In genomic region chr7:18715546-18715945, GRCm38 (mm10) we compare ENCODE assay signal across 27 mouse cellular contexts. TPM values are rescaled to one million over a fixed set of nuclear protein-coding genes. Genes with fewer than 3 reads are reported as not detected.
DNase-seq lines count a peak whose midpoint lies in the region; ATAC-seq and TF ChIP-seq lines count a peak whose summit lies in the region.
"Had no signal": no experiment of that assay in that cellular context is flagged by ENCODE, and none has a peak within 500 bp of the region (broad histone marks: within the 10 kb centered on the region; RNA-seq: fewer than 3 reads in every experiment).

No protein-coding gene starts in this region.

- H3K9ac ChIP-seq in kidney, embryonic 16.5 days (replicated peaks; ENCODE audit: low read length) = no peak overlapping the region
- H3K9ac ChIP-seq: embryonic facial prominence, embryonic 15.5 days; forebrain, postnatal 0 days; hindbrain, embryonic 14.5 days; intestine, embryonic 15.5 days had no signal

- H3K4me2 ChIP-seq in kidney, embryonic 16.5 days (replicated peaks; ENCODE audit: low read depth, low read length) = no peak overlapping the region
- H3K4me2 ChIP-seq: embryonic facial prominence, embryonic 15.5 days; hindbrain, embryonic 14.5 days; intestine, embryonic 15.5 days; liver, embryonic 11.5 days had no signal

- TF ChIP-seq CTCF in kidney, adult 2 months (conservative IDR thresholded peaks at IDR 0.05; ENCODE audit: insufficient read depth, insufficient read length, low read depth, low read length) = no peak
- TF ChIP-seq CTCF in lung, adult 2 months (IDR thresholded peaks at IDR 0.05; ENCODE audit: insufficient read depth, low read length) = no peak

- H3K36me3 ChIP-seq in kidney, adult 2 months (ENCODE audit: control insufficient read depth, insufficient read depth, low read length) = no peaks in the 10 kb centered on the region
- no peaks in the 10 kb centered on the region for H3K36me3 ChIP-seq in kidney, embryonic 16.5 days (ENCODE audit: insufficient read depth, low read length)
- H3K36me3 ChIP-seq: embryonic facial prominence, embryonic 15.5 days; intestine, embryonic 15.5 days; limb, embryonic 10.5 days had no signal

- no peaks in the 10 kb centered on the region for H3K4me1 ChIP-seq in kidney, adult 2 months (ENCODE audit: control insufficient read depth, insufficient read depth, low read length)
- H3K4me1 ChIP-seq in kidney, embryonic 16.5 days (ENCODE audit: insufficient read depth, low read length) = no peaks in the 10 kb centered on the region
- H3K4me1 ChIP-seq in lung, adult 2 months (ENCODE audit: control insufficient read depth, insufficient read depth, low read length) = no peaks in the 10 kb centered on the region
- H3K4me1 ChIP-seq: embryonic facial prominence, embryonic 15.5 days; intestine, embryonic 15.5 days; limb, embryonic 10.5 days had no signal

- intact Hi-C loops in gastrocnemius, postnatal 14 days (cut with DNase I; ENCODE audit: low total_unique reads) = no loop called here

- no peaks in the 10 kb centered on the region for H3K27me3 ChIP-seq in kidney, adult 2 months (replicated peaks; ENCODE audit: control insufficient read depth, insufficient read depth, low read length)
- no peaks in the 10 kb centered on the region for H3K27me3 ChIP-seq in kidney, embryonic 16.5 days (ENCODE audit: insufficient read depth, low read length)
- H3K27me3 ChIP-seq: embryonic facial prominence, embryonic 15.5 days; intestine, embryonic 15.5 days had no signal

- 51% methylated on average over 4 of the region's 4 CpGs for WGBS in kidney, adult 2 months
- WGBS in kidney, embryonic 16.5 days = 65% methylated on average over 4 of the region's 4 CpGs
- WGBS in lung, adult 2 months = 42% methylated on average over 4 of the region's 4 CpGs

- ATAC-seq in kidney, embryonic 16.5 days (ENCODE audit: low FRiP score, low TSS enrichment) = no peak
- ATAC-seq: activated CD4-positive, CD25-positive, alpha-beta regulatory T cell, adult 4 months; CD4-positive, CD25-positive, alpha-beta regulatory T cell, adult 4 months; forebrain, postnatal 0 days; intestine, embryonic 15.5 days had no signal

- no peak overlapping the region for H3K27ac ChIP-seq in kidney, adult 2 months (ENCODE audit: insufficient read depth, low read depth, low read length)
- no peak overlapping the region for H3K27ac ChIP-seq in kidney, embryonic 16.5 days (ENCODE audit: low read length)
- H3K27ac ChIP-seq: embryonic facial prominence, embryonic 15.5 days; hindbrain, embryonic 14.5 days; intestine, embryonic 15.5 days; limb, embryonic 10.5 days had no signal

- H3K4me3 ChIP-seq in kidney, adult 2 months (ENCODE audit: insufficient read depth, low read depth, low read length) = no peak overlapping the region
- H3K4me3 ChIP-seq in kidney, embryonic 16.5 days (ENCODE audit: low read length) = no peak overlapping the region
- no peak overlapping the region for H3K4me3 ChIP-seq in lung, adult 2 months (replicated peaks; ENCODE audit: extremely low read depth, low read depth, low read length)
- H3K4me3 ChIP-seq: embryonic facial prominence, embryonic 15.5 days; intestine, embryonic 15.5 days; limb, embryonic 10.5 days had no signal

- no peak for TF ChIP-seq POLR2A in kidney, adult 2 months (IDR thresholded peaks at IDR 0.05; ENCODE audit: low read depth, low read length)
- TF ChIP-seq POLR2A in lung, adult 2 months (IDR thresholded peaks at IDR 0.05; ENCODE audit: borderline replicate concordance, extremely low read depth, low read depth, low read length) = no peak

- peak; percentile 7 for DNase-seq in gastrocnemius, postnatal 14 days
- no peak for DNase-seq in gastrocnemius, adult 18-20 months (ENCODE audit: low spot score)
- DNase-seq in kidney, adult 2 months = peak; percentile 21
- DNase-seq in lung, postnatal 14 days = peak; percentile 7
- DNase-seq in lung, adult 2 months = no peak
- peak; percentile 12 to 31 for DNase-seq in kidney, postnatal 4 days
- DNase-seq in thymus, postnatal 25 days = no peak
- DNase-seq: adrenal gland, postnatal 10 days; cerebellum, adult 11 months; cerebellum, postnatal 10 days; forebrain, postnatal 0 days; retina, postnatal 1 day had no signal

- no peaks in the 10 kb centered on the region for H3K9me3 ChIP-seq in kidney, embryonic 16.5 days (ENCODE audit: low read length)
- H3K9me3 ChIP-seq: embryonic facial prominence, embryonic 15.5 days; intestine, embryonic 15.5 days; limb, embryonic 10.5 days had no signal

RNA-seq across cellular contexts. Expression of gene Psg22, which starts 2.3 kb away (rescaled TPM):
- total RNA-seq in gastrocnemius, postnatal 14 days (2021) = not detected
- not detected for total RNA-seq in gastrocnemius, adult 18-20 months (2021)
- polyA plus RNA-seq in kidney, adult 2 months (2012; rRNA removed) = 0.19 TPM in 1 of 2 replicates, not detected in the other
- polyA plus RNA-seq in kidney, embryonic 16.5 days (2015; fragmentation: Nextera tagmentation; extraction: Ambion mirVana) = not detected in 2 replicates
- polyA plus RNA-seq in lung, adult 2 months (2012; rRNA removed) = not detected in 2 replicates
- total RNA-seq: adrenal gland, postnatal 10 days; ES-E14; forebrain, postnatal 0 days; left cerebral cortex, adult 18-20 months had no signal
- polyA plus RNA-seq: activated CD4-positive, CD25-positive, alpha-beta regulatory T cell, adult 4 months; CD4-positive, CD25-positive, alpha-beta regulatory T cell, adult 4 months; embryonic facial prominence, embryonic 15.5 days; forebrain, postnatal 0 days; gonadal fat pad, adult 2 months; heart, embryonic 16.5 days; hindbrain, embryonic 14.5 days; intestine, embryonic 15.5 days; limb, embryonic 10.5 days; liver, embryonic 11.5 days; lung, embryonic 16.5 days; stomach, embryonic 16.5 days had no signal

RNA-seq across cellular contexts. Expression of gene Psg20, which starts 29.6 kb away (rescaled TPM):
- not detected for total RNA-seq in gastrocnemius, postnatal 14 days (2021)
- not detected for total RNA-seq in gastrocnemius, adult 18-20 months (2021)
- not detected in 2 replicates for polyA plus RNA-seq in kidney, adult 2 months (2012; rRNA removed)
- polyA plus RNA-seq in kidney, embryonic 16.5 days (2015; fragmentation: Nextera tagmentation; extraction: Ambion mirVana) = not detected in 2 replicates
- polyA plus RNA-seq in lung, adult 2 months (2012; rRNA removed) = not detected in 2 replicates
- total RNA-seq: adrenal gland, postnatal 10 days; ES-E14; forebrain, postnatal 0 days; left cerebral cortex, adult 18-20 months had no signal
- polyA plus RNA-seq: activated CD4-positive, CD25-positive, alpha-beta regulatory T cell, adult 4 months; CD4-positive, CD25-positive, alpha-beta regulatory T cell, adult 4 months; forebrain, postnatal 0 days; gonadal fat pad, adult 2 months; heart, embryonic 16.5 days; hindbrain, embryonic 14.5 days; intestine, embryonic 15.5 days; limb, embryonic 10.5 days; liver, embryonic 11.5 days; lung, embryonic 16.5 days; stomach, embryonic 16.5 days; thymus, postnatal 0 days had no signal

RNA-seq across cellular contexts. Expression of gene Psg21, which starts 59.0 kb away (rescaled TPM):
- not detected for total RNA-seq in gastrocnemius, postnatal 14 days (2021)
- not detected for total RNA-seq in gastrocnemius, adult 18-20 months (2021)
- polyA plus RNA-seq in kidney, adult 2 months (2012; rRNA removed) = not detected in 2 replicates
- not detected in 2 replicates for polyA plus RNA-seq in kidney, embryonic 16.5 days (2015; fragmentation: Nextera tagmentation; extraction: Ambion mirVana)
- polyA plus RNA-seq in lung, adult 2 months (2012; rRNA removed) = not detected in 2 replicates
- total RNA-seq: adrenal gland, postnatal 10 days; ES-E14; forebrain, postnatal 0 days; left cerebral cortex, adult 18-20 months had no signal
- polyA plus RNA-seq: activated CD4-positive, CD25-positive, alpha-beta regulatory T cell, adult 4 months; CD4-positive, CD25-positive, alpha-beta regulatory T cell, adult 4 months; embryonic facial prominence, embryonic 15.5 days; forebrain, postnatal 0 days; gonadal fat pad, adult 2 months; heart, embryonic 16.5 days; hindbrain, embryonic 14.5 days; intestine, embryonic 15.5 days; limb, embryonic 10.5 days; liver, embryonic 11.5 days; lung, embryonic 16.5 days; stomach, embryonic 16.5 days; thymus, postnatal 0 days had no signal

Comparison
In these comparisons a context has a peak if more than half of its experiments do, and no peak if none do; other contexts are left out.
1. DNase-seq: peak in gastrocnemius, postnatal 14 days (single experiment), kidney, adult 2 months (single experiment), lung, postnatal 14 days (single experiment) and kidney, postnatal 4 days (2 of 2); none in gastrocnemius, adult 18-20 months (single experiment), lung, adult 2 months (single experiment) and thymus, postnatal 25 days (single experiment).